Mouse (Mus musculus): ENCODE measurements around the gene Ascl2. TPM values are rescaled to one million over a fixed set of nuclear protein-coding genes. Genes with fewer than 3 reads are reported as not detected.

Gene Ascl2
- polyA plus RNA-seq, 1 experiment, result 0.11 TPM

GRCm38 (mm10) chr7:143012230-143012875 lies 43.3 kb upstream of the Ascl2 start:
- H3K4me1 ChIP-seq (ENCODE audit: control insufficient read depth, insufficient read depth, low read length), result peaks cover 14% of the 10 kb centered on the region
- no peak overlapping the region for H3K27ac ChIP-seq (ENCODE audit: insufficient read depth, low read depth, low read length)
- no peaks in the 10 kb centered on the region for H3K36me3 ChIP-seq (ENCODE audit: control insufficient read depth, insufficient read depth, low read length)
- H3K4me3 ChIP-seq (ENCODE audit: insufficient read depth, low read depth, low read length), result no peak overlapping the region
- DNase-seq, result peak; percentile 25
- 58% methylated on average over 5 of the region's 5 CpGs for WGBS
- no peaks in the 10 kb centered on the region for H3K27me3 ChIP-seq (replicated peaks; ENCODE audit: control insufficient read depth, insufficient read depth, low read length)
- TF ChIP-seq CTCF (conservative IDR thresholded peaks at IDR 0.05; ENCODE audit: insufficient read depth, insufficient read length, low read depth, low read length), result no peak
- no peak for TF ChIP-seq POLR2A (IDR thresholded peaks at IDR 0.05; ENCODE audit: low read depth, low read length)

- H3K36me3 ChIP-seq (ENCODE audit: control insufficient read depth, insufficient read depth, low read length), result no peaks in the 10 kb centered on the region
- H3K27me3 ChIP-seq (replicated peaks; ENCODE audit: control insufficient read depth, insufficient read depth, low read length), result no peaks in the 10 kb centered on the region
- H3K27ac ChIP-seq (ENCODE audit: insufficient read depth, low read depth, low read length), result no peak overlapping the region
- no peak for DNase-seq
- H3K4me1 ChIP-seq (ENCODE audit: control insufficient read depth, insufficient read depth, low read length), result peaks cover 14% of the 10 kb centered on the region
- WGBS, result 94% methylated on average over 1 of the region's 1 CpGs
- H3K4me3 ChIP-seq (ENCODE audit: insufficient read depth, low read depth, low read length), result no peak overlapping the region
- TF ChIP-seq POLR2A (IDR thresholded peaks at IDR 0.05; ENCODE audit: low read depth, low read length), result no peak
- no peak for TF ChIP-seq CTCF (conservative IDR thresholded peaks at IDR 0.05; ENCODE audit: insufficient read depth, insufficient read length, low read depth, low read length)
Observed at GRCm38 (mm10) chr7:143011226-143011625, 42.2 kb upstream of the Ascl2 start.

GRCm38 (mm10) chr7:143009996-143010395 lies 40.9 kb upstream of the Ascl2 start:
- Histone ChIP-seq H3K4me1 (ENCODE audit: control insufficient read depth, insufficient read depth, low read length) (peaks cover 14% of the 10 kb centered on the region), H3K36me3 (ENCODE audit: control insufficient read depth, insufficient read depth, low read length) (no peaks in the 10 kb centered on the region), H3K27ac (ENCODE audit: insufficient read depth, low read depth, low read length) (peak overlapping the region; percentile 95; the same call in 1 of the 2 replicates), H3K27me3 (replicated peaks; ENCODE audit: control insufficient read depth, insufficient read depth, low read length) (no peaks in the 10 kb centered on the region), H3K4me3 (ENCODE audit: insufficient read depth, low read depth, low read length) (no peak overlapping the region)
- no peak for DNase-seq
- TF ChIP-seq POLR2A (IDR thresholded peaks at IDR 0.05; ENCODE audit: low read depth, low read length) (no peak), CTCF (conservative IDR thresholded peaks at IDR 0.05; ENCODE audit: insufficient read depth, insufficient read length, low read depth, low read length) (no peak)
- WGBS, result 89% methylated on average over 4 of the region's 4 CpGs

GRCm38 (mm10) chr7:143008996-143009665 lies 40.1 kb upstream of the Ascl2 start:
- Histone ChIP-seq H3K27me3 (replicated peaks; ENCODE audit: control insufficient read depth, insufficient read depth, low read length) (no peaks in the 10 kb centered on the region), H3K36me3 (ENCODE audit: control insufficient read depth, insufficient read depth, low read length) (no peaks in the 10 kb centered on the region), H3K4me3 (ENCODE audit: insufficient read depth, low read depth, low read length) (0 out of 2 replicates have a peak overlapping the region, but pooled peaks have one; percentile 6), H3K27ac (ENCODE audit: insufficient read depth, low read depth, low read length) (peak overlapping the region; percentile 95), H3K4me1 (ENCODE audit: control insufficient read depth, insufficient read depth, low read length) (peaks cover 13% of the 10 kb centered on the region)
- 31% methylated on average over 4 of the region's 4 CpGs for WGBS
- DNase-seq, result peak; percentile 48
- TF ChIP-seq POLR2A (IDR thresholded peaks at IDR 0.05; ENCODE audit: low read depth, low read length), result no peak

GRCm38 (mm10) chr7:143008370-143008926 lies 39.4 kb upstream of the Ascl2 start:
- Histone ChIP-seq H3K4me1 (ENCODE audit: control insufficient read depth, insufficient read depth, low read length) (peaks cover 11% of the 10 kb centered on the region), H3K27ac (ENCODE audit: insufficient read depth, low read depth, low read length) (peak overlapping the region; percentile 95), H3K36me3 (ENCODE audit: control insufficient read depth, insufficient read depth, low read length) (no peaks in the 10 kb centered on the region), H3K4me3 (ENCODE audit: insufficient read depth, low read depth, low read length) (0 out of 2 replicates have a peak overlapping the region, but pooled peaks have one; percentile 4), H3K27me3 (replicated peaks; ENCODE audit: control insufficient read depth, insufficient read depth, low read length) (no peaks in the 10 kb centered on the region)
- peak; percentile 87 for DNase-seq
- TF ChIP-seq POLR2A (IDR thresholded peaks at IDR 0.05; ENCODE audit: low read depth, low read length) (no peak), CTCF (conservative IDR thresholded peaks at IDR 0.05; ENCODE audit: insufficient read depth, insufficient read length, low read depth, low read length) (0 out of 2 replicates have a peak, but pooled peaks have one; percentile 8)
- WGBS, result 40% methylated on average over 8 of the region's 8 CpGs

GRCm38 (mm10) chr7:143007599-143008369 lies 38.7 kb upstream of the Ascl2 start:
- peak; percentile 95 for TF ChIP-seq CTCF (conservative IDR thresholded peaks at IDR 0.05; ENCODE audit: insufficient read depth, insufficient read length, low read depth, low read length)
- TF ChIP-seq POLR2A (IDR thresholded peaks at IDR 0.05; ENCODE audit: low read depth, low read length), result no peak
- H3K27me3 ChIP-seq (replicated peaks; ENCODE audit: control insufficient read depth, insufficient read depth, low read length), result no peaks in the 10 kb centered on the region
- peak overlapping the region; percentile 95 for H3K27ac ChIP-seq (ENCODE audit: insufficient read depth, low read depth, low read length)
- DNase-seq, result peak; percentile 95
- no peaks in the 10 kb centered on the region for H3K36me3 ChIP-seq (ENCODE audit: control insufficient read depth, insufficient read depth, low read length)
- peaks cover 11% of the 10 kb centered on the region for H3K4me1 ChIP-seq (ENCODE audit: control insufficient read depth, insufficient read depth, low read length)
- 34% methylated on average over 17 of the region's 17 CpGs for whole genome bisulfite sequencing
- no peak overlapping the region for H3K4me3 ChIP-seq (ENCODE audit: insufficient read depth, low read depth, low read length)
